Mouse (Mus musculus) liver, embryonic 12.5 days (tissue): ENCODE data around the gene Pdyn. TPM values are rescaled to one million over a fixed set of nuclear protein-coding genes. Genes with fewer than 3 reads are reported as not detected.

ENCODE experiments used
- ATAC-seq: fragments of 200-750 bp; cut with Nextera tagmentation; 2 replicates; pipeline ENCODE4 v1.8.0; 2017; ENCODE audit warnings: moderate number of reproducible peaks, mild to moderate bottlenecking, moderate library complexity
- H3K27ac ChIP-seq: fragments of 300-500 bp; sonication (generic); 2 replicates; pipeline ENCODE4 v1.5.1; 2016; ENCODE audit warnings: mild to moderate bottlenecking
- H3K27me3 ChIP-seq: fragments of 300-500 bp; sonication (generic); replicated peaks from 2 replicates; pipeline ENCODE4 v1.6.1; 2016; ENCODE audit warnings: mild to moderate bottlenecking, moderate library complexity
- H3K36me3 ChIP-seq: fragments of 300-500 bp; sonication (generic); 2 replicates; pipeline ENCODE4 v1.6.1; 2016; ENCODE audit warnings: mild to moderate bottlenecking, moderate library complexity
- H3K4me1 ChIP-seq: fragments of 300-500 bp; sonication (generic); 2 replicates; pipeline ENCODE4 v1.6.1; 2016
- H3K4me2 ChIP-seq: fragments of 300-500 bp; sonication (generic); 2 replicates; pipeline ENCODE4 v1.6.1; 2016; ENCODE audit warnings: mild to moderate bottlenecking, moderate library complexity
- H3K4me3 ChIP-seq: fragments of 300-500 bp; sonication (generic); 2 replicates; pipeline ENCODE4 v1.5.1; 2016; ENCODE audit warnings: mild to moderate bottlenecking, moderate library complexity
- H3K9ac ChIP-seq: fragments of 300-500 bp; sonication (generic); 2 replicates; pipeline ENCODE4 v1.6.1; 2016; ENCODE audit warnings: mild to moderate bottlenecking, moderate library complexity
- H3K9me3 ChIP-seq: fragments of 300-500 bp; sonication (generic); replicated peaks from 2 replicates; pipeline ENCODE4 v1.6.1; 2016; ENCODE audit warnings: mild to moderate bottlenecking, moderate library complexity
- WGBS: fragments of 180-500 bp; shearing (Covaris S2); methylation state at CpG from one replicate; pipeline ENCODE4 v1.1.7; 2016; ENCODE audit not compliant: insufficient replicate concordance; 5-methylcytosine and 5-hydroxymethylcytosine counted together
- polyA plus RNA-seq: library from polyadenylated mRNA; unstranded; fragments of >200 nt; fragmentation: Nextera tagmentation; extraction: Ambion mirVana; gene quantifications from 2 replicates; pipeline ENCODE4 v1.2.1, GENCODE M21; 2016

Gene Pdyn
- polyA plus RNA-seq, 1 experiment from 2014 or later: 0.13 TPM

GRCm38 (mm10) chr2:129686908-129687307 is 12.7 kb downstream of the Pdyn start:
- Histone ChIP-seq H3K36me3 (no peaks in the 10 kb centered on the region), H3K27me3 (peaks cover 23% of the 10 kb centered on the region; the same call in 1 of the 2 replicates), H3K27ac (no peak overlapping the region), H3K9me3 (no peaks in the 10 kb centered on the region), H3K4me1 (no peaks in the 10 kb centered on the region), H3K9ac (no peak overlapping the region), H3K4me2 (no peak overlapping the region), H3K4me3 (no peak overlapping the region)
- no peak for ATAC-seq
- WGBS: 66% methylated on average over 10 of the region's 10 CpGs

- no peak for ATAC-seq
- Histone ChIP-seq H3K4me2 (no peak overlapping the region), H3K9ac (no peak overlapping the region), H3K4me3 (no peak overlapping the region), H3K27me3 (peaks cover 24% of the 10 kb centered on the region; the same call in 1 of the 2 replicates), H3K36me3 (no peaks in the 10 kb centered on the region), H3K9me3 (no peaks in the 10 kb centered on the region), H3K27ac (no peak overlapping the region), H3K4me1 (no peaks in the 10 kb centered on the region)
- WGBS: 59% methylated on average over 4 of the region's 4 CpGs
Observed at GRCm38 (mm10) chr2:129684014-129684413, 15.6 kb downstream of the Pdyn start.

- no peak overlapping the region for H3K9ac ChIP-seq
- no peaks in the 10 kb centered on the region for H3K9me3 ChIP-seq
- H3K4me2 ChIP-seq: no peak overlapping the region
- WGBS: 53% methylated on average over 3 of the region's 3 CpGs
- H3K4me3 ChIP-seq: no peak overlapping the region
- no peak for ATAC-seq
- H3K27me3 ChIP-seq: peaks cover 21% of the 10 kb centered on the region; the same call in 1 of the 2 replicates
- no peak overlapping the region for H3K27ac ChIP-seq
- H3K36me3 ChIP-seq: no peaks in the 10 kb centered on the region
- no peaks in the 10 kb centered on the region for H3K4me1 ChIP-seq
Observed at GRCm38 (mm10) chr2:129680236-129680635, 19.4 kb downstream of the Pdyn start.

- 68% methylated on average over 5 of the region's 5 CpGs for WGBS
- Histone ChIP-seq H3K4me1 (no peaks in the 10 kb centered on the region), H3K9me3 (no peaks in the 10 kb centered on the region), H3K9ac (no peak overlapping the region), H3K27me3 (peaks cover 21% of the 10 kb centered on the region; the same call in 1 of the 2 replicates), H3K4me2 (no peak overlapping the region), H3K27ac (no peak overlapping the region), H3K4me3 (no peak overlapping the region), H3K36me3 (no peaks in the 10 kb centered on the region)
- ATAC-seq: no peak
Observed at GRCm38 (mm10) chr2:129679066-129679465, 20.6 kb downstream of the Pdyn start.

GRCm38 (mm10) chr2:129677664-129678063 is 22.0 kb downstream of the Pdyn start:
- H3K4me2 ChIP-seq: no peak overlapping the region
- H3K36me3 ChIP-seq: no peaks in the 10 kb centered on the region
- 60% methylated on average over 2 of the region's 2 CpGs for WGBS
- H3K9me3 ChIP-seq: no peaks in the 10 kb centered on the region
- H3K27ac ChIP-seq: no peak overlapping the region
- H3K4me3 ChIP-seq: no peak overlapping the region
- peaks cover 16% of the 10 kb centered on the region; the same call in 1 of the 2 replicates for H3K27me3 ChIP-seq
- ATAC-seq: no peak
- H3K9ac ChIP-seq: no peak overlapping the region
- no peaks in the 10 kb centered on the region for H3K4me1 ChIP-seq

- H3K4me1 ChIP-seq: no peaks in the 10 kb centered on the region
- no peak overlapping the region for H3K9ac ChIP-seq
- no peak overlapping the region for H3K4me2 ChIP-seq
- H3K27ac ChIP-seq: no peak overlapping the region
- 25% methylated on average over 13 of the region's 13 CpGs for WGBS
- H3K27me3 ChIP-seq: peaks cover 13% of the 10 kb centered on the region; the same call in 1 of the 2 replicates
- no peak overlapping the region for H3K4me3 ChIP-seq
- no peaks in the 10 kb centered on the region for H3K36me3 ChIP-seq
- no peak for ATAC-seq
- H3K9me3 ChIP-seq: no peaks in the 10 kb centered on the region
Observed at GRCm38 (mm10) chr2:129674935-129675634, 24.6 kb downstream of the Pdyn start.

- Histone ChIP-seq H3K9ac (no peak overlapping the region), H3K4me1 (no peaks in the 10 kb centered on the region), H3K27me3 (peaks cover 5% of the 10 kb centered on the region; the same call in 1 of the 2 replicates), H3K4me2 (no peak overlapping the region), H3K27ac (no peak overlapping the region), H3K9me3 (no peaks in the 10 kb centered on the region), H3K4me3 (no peak overlapping the region), H3K36me3 (no peaks in the 10 kb centered on the region)
- WGBS: 56% methylated on average over 4 of the region's 4 CpGs
- no peak for ATAC-seq
Observed at GRCm38 (mm10) chr2:129671911-129672310, 27.7 kb downstream of the Pdyn start.

- WGBS: 56% methylated on average over 4 of the region's 4 CpGs
- ATAC-seq: no peak
- no peak overlapping the region for H3K4me3 ChIP-seq
Observed at GRCm38 (mm10) chr2:129662484-129662883, 37.2 kb downstream of the Pdyn start.

GRCm38 (mm10) chr2:129660020-129660419 is 39.6 kb downstream of the Pdyn start:
- no peaks in the 10 kb centered on the region for H3K9me3 ChIP-seq
- no peak overlapping the region for H3K4me3 ChIP-seq
- ATAC-seq: no peak
- no peaks in the 10 kb centered on the region for H3K36me3 ChIP-seq
- H3K27ac ChIP-seq: no peak overlapping the region
- no peak overlapping the region for H3K9ac ChIP-seq
- 59% methylated on average over 6 of the region's 6 CpGs for WGBS
- H3K27me3 ChIP-seq: no peaks in the 10 kb centered on the region
- no peaks in the 10 kb centered on the region for H3K4me1 ChIP-seq
- H3K4me2 ChIP-seq: no peak overlapping the region

More at GRCm38 (mm10) chr2:129662484-129662883, 37.2 kb downstream of the Pdyn start:
- Histone ChIP-seq H3K27me3 (no peaks in the 10 kb centered on the region), H3K4me1 (no peaks in the 10 kb centered on the region), H3K36me3 (no peaks in the 10 kb centered on the region), H3K9me3 (no peaks in the 10 kb centered on the region), H3K4me2 (no peak overlapping the region), H3K9ac (no peak overlapping the region), H3K27ac (no peak overlapping the region)

GRCm38 (mm10) chr2:129658796-129659195 is 40.8 kb downstream of the Pdyn start:
- Histone ChIP-seq H3K27me3 (no peaks in the 10 kb centered on the region), H3K4me1 (no peaks in the 10 kb centered on the region), H3K4me2 (no peak overlapping the region), H3K27ac (no peak overlapping the region), H3K9ac (no peak overlapping the region), H3K4me3 (no peak overlapping the region), H3K9me3 (no peaks in the 10 kb centered on the region), H3K36me3 (no peaks in the 10 kb centered on the region)
- 73% methylated on average over 4 of the region's 4 CpGs for WGBS
- no peak for ATAC-seq

GRCm38 (mm10) chr2:129655033-129655432 is 44.6 kb downstream of the Pdyn start:
- WGBS: 78% methylated on average over 4 of the region's 4 CpGs
- Histone ChIP-seq H3K9ac (no peak overlapping the region), H3K4me1 (no peaks in the 10 kb centered on the region), H3K9me3 (no peaks in the 10 kb centered on the region), H3K4me2 (no peak overlapping the region), H3K36me3 (no peaks in the 10 kb centered on the region), H3K27ac (no peak overlapping the region), H3K4me3 (no peak overlapping the region), H3K27me3 (no peaks in the 10 kb centered on the region)
- no peak for ATAC-seq

GRCm38 (mm10) chr2:129654233-129654950 is 45.3 kb downstream of the Pdyn start:
- no peaks in the 10 kb centered on the region for H3K9me3 ChIP-seq
- WGBS: 73% methylated on average over 4 of the region's 4 CpGs
- no peaks in the 10 kb centered on the region for H3K4me1 ChIP-seq
- H3K4me3 ChIP-seq: no peak overlapping the region
- no peak overlapping the region for H3K4me2 ChIP-seq
- no peak overlapping the region for H3K27ac ChIP-seq
- no peak overlapping the region for H3K9ac ChIP-seq
- no peaks in the 10 kb centered on the region for H3K27me3 ChIP-seq
- no peaks in the 10 kb centered on the region for H3K36me3 ChIP-seq
- no peak for ATAC-seq
